Mouse (Mus musculus): ENCODE data around the gene Hoxb9.

GRCm38 (mm10) chr11:96321846-96322245 lies 50.6 kb downstream of the Hoxb9 start:
- no peak for TF ChIP-seq CTCF (IDR thresholded peaks at IDR 0.05; ENCODE audit: control insufficient read depth, insufficient read depth, low read length)
- no peak for TF ChIP-seq POLR2A (IDR thresholded peaks at IDR 0.05; ENCODE audit: borderline replicate concordance, control insufficient read depth, low read depth, low read length)
